Mouse (Mus musculus): ENCODE data around the gene Dhx16. TPM values are rescaled to one million over a fixed set of nuclear protein-coding genes. Genes with fewer than 3 reads are reported as not detected.

The Dhx16 gene
- polyA plus RNA-seq, 1 experiment = 23.2 TPM

- Histone ChIP-seq H3K9me3 (no peaks in the 10 kb centered on the region), H3K36me3 (replicated peaks; ENCODE audit: low read length) (peaks cover 45% of the 10 kb centered on the region), H3K4me1 (peaks cover 72% of the 10 kb centered on the region), H3K4me3 (replicated peaks) (no peak overlapping the region), H3K27me3 (replicated peaks) (peaks cover 15% of the 10 kb centered on the region)
- TF ChIP-seq GATA1 (IDR thresholded peaks at IDR 0.05; ENCODE audit: borderline replicate concordance, low read length) (no peak), FLI1 (IDR thresholded peaks at IDR 0.05; ENCODE audit: low read length) (no peak)
Measured at GRCm38 (mm10) chr17:35859371-35859770, 20.2 kb upstream of the Dhx16 start.

GRCm38 (mm10) chr17:35859835-35860234 lies 19.8 kb upstream of the Dhx16 start:
- Histone ChIP-seq H3K27me3 (replicated peaks) (peaks cover 19% of the 10 kb centered on the region), H3K4me1 (peaks cover 72% of the 10 kb centered on the region), H3K9me3 (no peaks in the 10 kb centered on the region), H3K4me3 (replicated peaks) (no peak overlapping the region), H3K36me3 (replicated peaks; ENCODE audit: low read length) (peaks cover 40% of the 10 kb centered on the region)
- TF ChIP-seq FLI1 (IDR thresholded peaks at IDR 0.05; ENCODE audit: low read length) = no peak
- no peak for TF ChIP-seq GATA1 (IDR thresholded peaks at IDR 0.05; ENCODE audit: borderline replicate concordance, low read length)

- H3K9me3 ChIP-seq = no peaks in the 10 kb centered on the region
- TF ChIP-seq GATA1 (IDR thresholded peaks at IDR 0.05; ENCODE audit: borderline replicate concordance, low read length) = no peak
- no peak for TF ChIP-seq FLI1 (IDR thresholded peaks at IDR 0.05; ENCODE audit: low read length)
- H3K4me3 ChIP-seq (replicated peaks) = peak overlapping the region; percentile 96
- peaks cover 75% of the 10 kb centered on the region for H3K4me1 ChIP-seq
- H3K27me3 ChIP-seq (replicated peaks) = peaks cover 19% of the 10 kb centered on the region
- peaks cover 35% of the 10 kb centered on the region for H3K36me3 ChIP-seq (replicated peaks; ENCODE audit: low read length)
Measured at GRCm38 (mm10) chr17:35860831-35861197, 18.8 kb upstream of the Dhx16 start.

- peaks cover 31% of the 10 kb centered on the region for H3K36me3 ChIP-seq (replicated peaks; ENCODE audit: low read length)
- H3K9me3 ChIP-seq = no peaks in the 10 kb centered on the region
- peaks cover 76% of the 10 kb centered on the region for H3K4me1 ChIP-seq
- H3K4me3 ChIP-seq (replicated peaks) = peak within 1 kb of the TSS; percentile 96
- TF ChIP-seq FLI1 (IDR thresholded peaks at IDR 0.05; ENCODE audit: low read length) (no peak), GATA1 (IDR thresholded peaks at IDR 0.05; ENCODE audit: borderline replicate concordance, low read length) (no peak)
- peaks cover 19% of the 10 kb centered on the region for H3K27me3 ChIP-seq (replicated peaks)
Measured at GRCm38 (mm10) chr17:35861198-35861857, 18.3 kb upstream of the Dhx16 start, which contains the start of gene Nrm. TSS of gene Nrm (plus strand) at chr17:35861318.

- peaks cover 86% of the 10 kb centered on the region for H3K4me1 ChIP-seq
- TF ChIP-seq FLI1 (IDR thresholded peaks at IDR 0.05; ENCODE audit: low read length) = no peak
- H3K36me3 ChIP-seq (replicated peaks; ENCODE audit: low read length) = peaks cover 1% of the 10 kb centered on the region
- H3K27me3 ChIP-seq (replicated peaks) = peaks cover 19% of the 10 kb centered on the region
- no peaks in the 10 kb centered on the region for H3K9me3 ChIP-seq
- peak overlapping the region; percentile 97 for H3K4me3 ChIP-seq (replicated peaks)
Measured at GRCm38 (mm10) chr17:35864832-35865353, 14.7 kb upstream of the Dhx16 start.

- TF ChIP-seq GATA1 (IDR thresholded peaks at IDR 0.05; ENCODE audit: borderline replicate concordance, low read length) = no peak
- no peak for TF ChIP-seq FLI1 (IDR thresholded peaks at IDR 0.05; ENCODE audit: low read length)
- Histone ChIP-seq H3K27me3 (replicated peaks) (peaks cover 19% of the 10 kb centered on the region), H3K36me3 (replicated peaks; ENCODE audit: low read length) (no peaks in the 10 kb centered on the region), H3K4me3 (replicated peaks) (peak within 1 kb of the TSS; percentile 97), H3K9me3 (no peaks in the 10 kb centered on the region), H3K4me1 (peaks cover 87% of the 10 kb centered on the region)
Measured at GRCm38 (mm10) chr17:35865481-35866280, 13.9 kb upstream of the Dhx16 start, which contains the start of gene Ppp1r18. TSS of gene Ppp1r18 (plus strand) at chr17:35865593.

GRCm38 (mm10) chr17:35866281-35866831 lies 13.3 kb upstream of the Dhx16 start:
- Histone ChIP-seq H3K9me3 (no peaks in the 10 kb centered on the region), H3K4me3 (replicated peaks) (peak overlapping the region; percentile 97), H3K36me3 (replicated peaks; ENCODE audit: low read length) (peaks cover 5% of the 10 kb centered on the region), H3K27me3 (replicated peaks) (peaks cover 19% of the 10 kb centered on the region), H3K4me1 (peaks cover 85% of the 10 kb centered on the region)
- TF ChIP-seq FLI1 (IDR thresholded peaks at IDR 0.05; ENCODE audit: low read length) (no peak), GATA1 (IDR thresholded peaks at IDR 0.05; ENCODE audit: borderline replicate concordance, low read length) (no peak)

- H3K4me1 ChIP-seq = peaks cover 86% of the 10 kb centered on the region
- H3K4me3 ChIP-seq (replicated peaks) = peak overlapping the region; percentile 97
- H3K9me3 ChIP-seq = no peaks in the 10 kb centered on the region
- H3K36me3 ChIP-seq (replicated peaks; ENCODE audit: low read length) = peaks cover 10% of the 10 kb centered on the region
- peaks cover 19% of the 10 kb centered on the region for H3K27me3 ChIP-seq (replicated peaks)
- no peak for TF ChIP-seq GATA1 (IDR thresholded peaks at IDR 0.05; ENCODE audit: borderline replicate concordance, low read length)
- no peak for TF ChIP-seq FLI1 (IDR thresholded peaks at IDR 0.05; ENCODE audit: low read length)
Measured at GRCm38 (mm10) chr17:35866911-35867890, 12.4 kb upstream of the Dhx16 start.

Measured in megakaryocyte, embryonic 14.5 days (primary cell).